Mouse (Mus musculus) midbrain, embryonic 10.5 days (tissue): ENCODE results near the gene Zfp266. TPM values are rescaled to one million over a fixed set of nuclear protein-coding genes. Genes with fewer than 3 reads are reported as not detected.

Source experiments
- DNase-seq: peaks from one replicate; pipeline ENCODE4 v3.0.0-alpha.2; 2017; ENCODE audit warnings: low spot score
- H3K27ac ChIP-seq: fragments of 300-500 bp; sonication (generic); replicated peaks from 2 replicates; pipeline ENCODE4 v1.5.1; 2016; ENCODE audit warnings: mild to moderate bottlenecking
- H3K27me3 ChIP-seq: fragments of 300-500 bp; sonication (generic); 2 replicates; pipeline ENCODE4 v1.6.1; 2016; ENCODE audit warnings: low read depth, mild to moderate bottlenecking; ENCODE audit not compliant: poor library complexity, severe bottlenecking
- H3K36me3 ChIP-seq: fragments of 300-500 bp; sonication (generic); 2 replicates; pipeline ENCODE4 v1.6.1; 2016; ENCODE audit warnings: mild to moderate bottlenecking, moderate library complexity
- H3K4me1 ChIP-seq: fragments of 300-500 bp; sonication (generic); 2 replicates; pipeline ENCODE4 v1.6.1; 2016
- H3K4me3 ChIP-seq: fragments of 300-500 bp; sonication (generic); 2 replicates; pipeline ENCODE4 v1.5.1; 2016; ENCODE audit warnings: mild to moderate bottlenecking, moderate library complexity
- H3K9me3 ChIP-seq: fragments of 300-500 bp; sonication (generic); replicated peaks from 2 replicates; pipeline ENCODE4 v1.6.1; 2016; ENCODE audit warnings: mild to moderate bottlenecking
- WGBS: fragments of 180-500 bp; shearing (Covaris S2); methylation state at CpG from one replicate; pipeline ENCODE4 v1.1.7; 2016; 5-methylcytosine and 5-hydroxymethylcytosine counted together
- polyA plus RNA-seq: library from polyadenylated mRNA; unstranded; fragments of >200 nt; fragmentation: Nextera tagmentation; extraction: Ambion mirVana; gene quantifications from 2 replicates; pipeline ENCODE4 v1.2.1, GENCODE M21; 2016

Gene Zfp266
- polyA plus RNA-seq, 1 experiment from 2014 or later, result 117 TPM

GRCm38 (mm10) chr9:20476632-20477031, 44.6 kb downstream of the Zfp266 start:
- Histone ChIP-seq H3K36me3 (peaks cover 100% of the 10 kb centered on the region), H3K4me1 (no peaks in the 10 kb centered on the region), H3K27ac (no peak overlapping the region), H3K4me3 (no peak overlapping the region), H3K9me3 (peaks cover 3% of the 10 kb centered on the region; the same call in 1 of the 2 replicates), H3K27me3 (no peaks in the 10 kb centered on the region)
- WGBS, result 93% methylated on average over 1 of the region's 1 CpGs
- DNase-seq, result no peak

- peaks cover 35% of the 10 kb centered on the region for H3K36me3 ChIP-seq
- H3K27ac ChIP-seq, result no peak overlapping the region
- no peaks in the 10 kb centered on the region for H3K27me3 ChIP-seq
- H3K9me3 ChIP-seq, result peaks cover 31% of the 10 kb centered on the region
- H3K4me1 ChIP-seq, result no peaks in the 10 kb centered on the region
- 57% methylated on average over 7 of the region's 7 CpGs for WGBS
- DNase-seq, result peak; percentile 43
- no peak overlapping the region for H3K4me3 ChIP-seq
These were observed 54.3 kb downstream of the Zfp266 start for GRCm38 (mm10) chr9:20466761-20467442.

- H3K4me1 ChIP-seq, result peaks cover 16% of the 10 kb centered on the region
- H3K36me3 ChIP-seq, result peaks cover 40% of the 10 kb centered on the region
- H3K9me3 ChIP-seq, result no peaks in the 10 kb centered on the region
- WGBS, result under 1% methylated on average over 48 of the region's 48 CpGs
- H3K4me3 ChIP-seq, result peak within 1 kb of the TSS; percentile 86
- peak; percentile 78 for DNase-seq
- H3K27ac ChIP-seq, result peak within 1 kb of the TSS; percentile 94
- H3K27me3 ChIP-seq, result no peaks in the 10 kb centered on the region
These were observed 61.6 kb downstream of the Zfp266 start, which contains the start of gene Zfp26 for GRCm38 (mm10) chr9:20459377-20460317. Zfp26 (minus strand) TSS chr9:20460162.

DNA sequence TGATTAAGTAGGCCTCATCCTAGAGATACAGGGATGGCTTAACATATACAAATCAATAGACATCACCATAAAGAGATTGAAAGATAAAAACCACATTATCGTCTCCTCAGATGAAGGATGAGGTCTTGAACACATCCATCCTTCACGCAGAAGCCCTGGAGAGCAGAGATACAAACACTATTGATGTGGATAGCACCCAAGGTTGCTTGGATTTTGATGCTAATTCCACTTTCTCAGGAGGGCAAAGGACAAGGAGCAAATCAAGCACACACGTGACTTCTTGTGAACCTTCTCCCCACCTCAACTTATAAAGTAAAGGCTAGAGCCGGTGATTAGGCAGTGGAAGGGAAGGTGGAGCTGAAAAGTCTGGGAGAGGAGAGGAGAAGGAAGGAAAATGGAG, 67.6 kb downstream of the Zfp266 start:
- H3K36me3 ChIP-seq, result peaks cover 95% of the 10 kb centered on the region
- DNase-seq, result no peak
- peaks cover 7% of the 10 kb centered on the region for H3K4me1 ChIP-seq
- no peak overlapping the region for H3K27ac ChIP-seq
- no peak overlapping the region for H3K4me3 ChIP-seq
- peaks cover 3% of the 10 kb centered on the region; the same call in 1 of the 2 replicates for H3K9me3 ChIP-seq
- no peaks in the 10 kb centered on the region for H3K27me3 ChIP-seq
- 92% methylated on average over 4 of the region's 4 CpGs for WGBS

DNA sequence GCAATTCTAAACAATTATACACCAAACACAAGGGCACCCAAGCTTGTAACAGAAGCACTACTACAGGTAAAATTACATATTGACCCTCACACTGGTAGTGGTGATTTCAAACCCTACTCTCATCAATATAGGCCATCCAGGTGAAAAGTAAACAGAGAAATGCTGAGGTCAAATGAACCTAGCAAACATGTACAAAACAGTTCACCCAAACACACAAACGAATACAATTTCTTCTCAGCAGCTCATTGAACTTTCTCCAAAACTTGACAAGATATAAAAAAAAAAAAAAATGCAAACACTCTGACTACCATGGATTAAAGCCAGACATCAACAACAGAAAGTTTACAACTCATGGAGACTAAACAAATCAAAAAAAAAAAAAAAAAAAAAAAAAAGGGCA, 69.7 kb downstream of the Zfp266 start:
- no peak overlapping the region for H3K27ac ChIP-seq
- no peaks in the 10 kb centered on the region for H3K27me3 ChIP-seq
- 93% methylated on average over 1 of the region's 1 CpGs for WGBS
- no peak overlapping the region for H3K4me3 ChIP-seq
- peaks cover 95% of the 10 kb centered on the region for H3K36me3 ChIP-seq
- H3K4me1 ChIP-seq, result no peaks in the 10 kb centered on the region
- DNase-seq, result no peak
- H3K9me3 ChIP-seq, result peaks cover 3% of the 10 kb centered on the region; the same call in 1 of the 2 replicates

Other genes starting within 250 kb of the Zfp266 start
- gene Olfr39, start 239.1 kb downstream of the Zfp266 start, polyA plus RNA-seq, result not detected in 2 replicates
- gene Olfr873, start 222.9 kb downstream of the Zfp266 start, polyA plus RNA-seq, result not detected in 2 replicates
- gene Olfr18, start 185.3 kb downstream of the Zfp266 start, polyA plus RNA-seq, result not detected in 2 replicates
- 29.1 and 32.1 TPM in 2 replicates for gene Zfp560, start 136.2 kb downstream of the Zfp266 start, polyA plus RNA-seq
- gene Zfp26, start 61.3 kb downstream of the Zfp266 start, polyA plus RNA-seq, result 20.5 and 23.3 TPM in 2 replicates
- gene Zfp426, start 28.7 kb downstream of the Zfp266 start, polyA plus RNA-seq, result 27.3 and 31.3 TPM in 2 replicates
- 18.9 and 20.2 TPM in 2 replicates for gene Zfp846, start 59.9 kb upstream of the Zfp266 start, polyA plus RNA-seq
- gene Ubl5, start 121.5 kb upstream of the Zfp266 start, polyA plus RNA-seq, result 381 and 400 TPM in 2 replicates
- gene Fbxl12, start 123.3 kb upstream of the Zfp266 start, polyA plus RNA-seq, result 20.4 and 21.2 TPM in 2 replicates
- 84.0 and 91.4 TPM in 2 replicates for gene Pin1, start 130.7 kb upstream of the Zfp266 start, polyA plus RNA-seq
- gene Olfm2, start 224.9 kb upstream of the Zfp266 start, polyA plus RNA-seq, result 26.8 and 34.6 TPM in 2 replicates